Mouse (Mus musculus) retina, embryonic 14.5 days (tissue): ENCODE results near the gene Rab3c.

ENCODE experiments used
- DNase-seq: peaks from one replicate; pipeline ENCODE4 v3.0.0-alpha.2; 2015; ENCODE audit warnings: low spot score

The Rab3c gene

DNA sequence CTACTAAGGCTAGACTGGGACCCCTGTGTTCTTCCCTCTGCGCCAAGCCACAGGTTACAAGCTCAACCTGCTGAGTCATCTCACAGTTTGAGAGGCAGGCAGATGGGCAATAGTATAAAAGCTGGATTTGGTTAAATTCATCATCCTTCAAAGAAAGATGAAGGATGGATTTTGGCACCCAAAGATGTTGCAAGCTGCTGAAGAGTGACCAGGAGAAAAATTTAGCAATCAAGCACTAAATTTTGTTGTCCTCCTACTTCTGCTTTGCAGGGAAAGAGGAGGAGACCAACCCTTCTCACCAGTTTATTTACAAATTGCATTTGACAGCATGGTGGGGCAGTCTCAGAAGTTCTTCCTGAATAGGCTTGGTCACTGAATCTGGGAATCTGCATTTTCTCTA is 90.8 kb downstream of the Rab3c start:
- DNase-seq, result no peak

DNA sequence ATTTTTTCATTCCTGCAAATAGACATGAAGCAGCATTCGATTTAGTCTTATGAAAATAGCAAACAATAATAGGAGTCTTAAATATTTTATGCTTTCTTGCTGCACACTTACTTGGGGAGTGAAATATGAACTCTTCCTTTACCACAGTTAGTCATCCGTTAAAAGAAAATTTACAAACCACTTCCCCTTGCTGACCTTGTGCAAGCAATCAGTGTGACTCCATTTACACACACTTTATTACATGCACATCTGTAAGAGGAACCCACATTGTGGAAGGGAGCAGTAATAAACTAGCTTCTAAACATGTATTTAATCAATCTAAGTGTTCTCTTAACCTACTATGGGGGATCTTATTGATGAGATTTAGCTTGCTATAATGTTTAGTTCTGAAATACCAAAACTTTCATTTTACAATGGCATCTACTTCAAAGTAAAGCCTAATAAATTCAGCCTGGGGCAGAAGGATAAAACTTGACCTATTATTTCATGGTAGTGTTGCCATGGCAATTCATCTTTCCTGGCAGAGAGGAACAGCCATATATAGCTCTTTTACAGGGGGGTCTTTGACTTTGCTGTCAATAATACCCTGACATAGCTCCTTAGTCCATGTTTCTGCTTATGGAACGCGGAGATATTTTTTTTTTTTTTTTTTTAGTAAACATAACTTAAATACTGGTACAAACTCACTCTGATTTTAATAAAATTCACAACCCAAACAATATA is 95.7 kb downstream of the Rab3c start:
- DNase-seq, result no peak

DNA sequence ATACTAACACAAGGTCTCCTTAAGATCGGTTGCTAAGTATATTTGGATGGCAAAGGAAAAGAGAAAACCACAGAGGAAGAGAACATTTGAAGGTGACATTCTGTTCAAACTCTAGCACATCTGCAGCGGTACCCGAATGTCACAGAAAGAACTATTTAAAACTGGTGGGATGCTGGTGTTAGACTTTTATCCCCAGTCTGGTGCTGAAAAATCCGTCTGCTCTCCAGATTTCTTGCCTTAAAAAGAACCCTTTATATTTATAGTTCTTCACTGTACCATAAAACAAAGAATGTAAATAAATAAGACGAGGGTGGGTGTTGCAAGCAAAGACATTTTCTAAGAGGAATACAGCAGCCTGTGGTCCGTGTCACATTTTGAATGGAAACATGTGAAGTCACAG is 105.1 kb downstream of the Rab3c start:
- no peak for DNase-seq

DNA sequence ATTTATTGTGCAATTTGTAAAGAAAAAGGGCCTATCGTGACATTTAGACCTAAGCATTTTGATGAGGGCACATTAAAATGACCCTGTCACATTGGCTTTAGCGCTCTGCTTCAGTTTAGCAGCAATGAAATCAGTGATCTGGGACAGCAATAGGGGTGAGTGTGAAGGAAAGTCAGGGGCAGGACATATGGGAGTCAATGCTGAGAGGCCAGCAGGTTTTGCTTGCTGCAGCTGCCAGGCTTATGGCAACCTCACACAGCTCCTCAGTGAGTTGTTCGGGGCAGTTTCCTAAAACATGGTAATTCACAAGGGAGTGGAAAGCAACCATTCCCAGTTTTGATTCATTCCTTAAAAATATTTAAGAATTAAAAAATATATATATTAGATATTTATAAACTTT is 111.1 kb downstream of the Rab3c start:
- DNase-seq, result no peak

DNA sequence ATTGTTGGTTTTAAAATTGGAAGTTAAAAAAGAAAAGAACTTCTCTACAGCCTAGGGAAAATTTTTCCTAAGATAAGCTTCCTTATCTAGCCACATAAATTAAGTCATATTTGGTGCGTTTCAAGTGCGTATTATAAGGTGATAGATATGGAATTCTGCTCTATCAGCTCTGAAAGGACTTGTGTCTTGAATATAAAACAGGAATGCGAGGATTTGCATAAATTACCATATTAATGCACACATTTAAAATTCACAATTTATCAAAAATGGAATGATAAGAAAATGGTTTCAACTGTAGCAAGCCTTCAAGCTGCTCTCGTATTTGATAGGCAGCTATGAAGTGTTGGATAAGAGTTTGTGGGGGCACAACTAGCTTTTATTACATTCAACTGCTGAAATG is 111.6 kb downstream of the Rab3c start:
- DNase-seq, result no peak

DNA sequence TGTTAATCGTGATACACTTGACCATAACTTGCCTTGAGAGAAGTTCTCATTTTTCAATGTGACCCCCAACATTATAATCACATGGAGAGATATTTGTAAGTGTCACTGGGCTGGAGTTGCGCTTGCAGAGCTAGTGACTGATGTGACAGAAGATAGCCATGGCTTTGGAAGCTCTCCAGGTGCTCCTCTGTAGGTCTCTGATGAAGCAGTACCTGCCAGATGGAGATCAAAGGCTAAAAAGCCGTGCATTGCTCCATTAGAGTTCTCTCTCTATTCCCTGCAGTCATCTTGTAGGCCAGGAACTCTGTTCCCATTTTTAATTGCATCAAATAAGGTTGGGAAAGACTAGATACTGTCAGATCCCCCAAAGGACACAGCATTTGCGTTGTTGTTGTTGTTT is 112.2 kb downstream of the Rab3c start:
- no peak for DNase-seq

DNA sequence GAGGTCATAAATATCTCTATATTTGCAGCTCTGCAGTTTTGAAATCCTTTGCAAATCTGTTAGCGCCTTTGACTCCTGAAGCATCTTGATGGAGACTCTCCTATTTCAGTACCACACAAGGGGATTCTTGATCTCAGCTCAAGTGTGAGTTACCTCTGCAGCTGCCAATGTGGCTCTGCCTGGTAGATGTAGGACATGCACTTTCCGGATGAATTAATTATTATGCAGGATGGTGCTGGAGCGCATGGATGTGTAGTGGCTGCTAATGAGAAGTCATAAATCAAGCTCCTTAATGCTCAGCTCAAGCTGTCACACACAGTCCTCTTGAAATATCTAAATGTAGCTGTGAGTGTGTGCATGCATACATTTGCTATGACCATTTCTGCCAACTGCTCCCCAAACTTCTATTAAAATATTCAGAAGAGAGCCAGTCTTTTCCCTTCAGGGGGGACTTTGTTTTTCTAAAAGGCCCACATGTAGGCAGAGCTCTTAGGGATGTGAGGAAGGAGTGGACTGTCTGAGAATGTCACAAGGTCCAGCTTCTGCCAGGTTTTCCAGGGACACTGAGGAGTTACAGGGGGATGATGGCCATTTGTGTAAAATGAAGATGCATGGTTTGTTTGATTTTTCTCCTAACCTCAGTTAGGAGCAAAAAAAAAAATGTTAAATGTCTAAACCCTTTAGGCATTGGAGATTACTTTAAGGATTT is 114.0 kb downstream of the Rab3c start:
- DNase-seq, result peak; percentile 41

DNA sequence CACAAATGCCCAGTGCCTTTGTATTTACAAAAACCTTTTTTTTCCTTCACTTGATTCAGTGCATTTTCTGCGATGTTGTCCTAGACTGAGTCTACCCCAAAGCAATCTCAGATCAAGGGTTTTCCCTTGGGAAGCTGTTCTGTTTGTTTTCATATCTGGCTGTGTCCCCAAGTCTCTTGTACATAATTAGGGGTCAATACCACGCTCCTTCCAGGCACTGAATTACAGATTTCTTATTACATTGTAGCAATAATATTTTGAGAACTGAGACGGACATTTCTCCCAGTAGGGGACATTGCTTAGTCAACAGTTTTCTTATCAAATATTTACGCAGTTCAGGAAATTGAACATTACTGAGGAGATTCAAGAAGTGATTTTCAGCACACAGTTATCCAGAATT is 120.8 kb downstream of the Rab3c start:
- DNase-seq, result no peak

DNA sequence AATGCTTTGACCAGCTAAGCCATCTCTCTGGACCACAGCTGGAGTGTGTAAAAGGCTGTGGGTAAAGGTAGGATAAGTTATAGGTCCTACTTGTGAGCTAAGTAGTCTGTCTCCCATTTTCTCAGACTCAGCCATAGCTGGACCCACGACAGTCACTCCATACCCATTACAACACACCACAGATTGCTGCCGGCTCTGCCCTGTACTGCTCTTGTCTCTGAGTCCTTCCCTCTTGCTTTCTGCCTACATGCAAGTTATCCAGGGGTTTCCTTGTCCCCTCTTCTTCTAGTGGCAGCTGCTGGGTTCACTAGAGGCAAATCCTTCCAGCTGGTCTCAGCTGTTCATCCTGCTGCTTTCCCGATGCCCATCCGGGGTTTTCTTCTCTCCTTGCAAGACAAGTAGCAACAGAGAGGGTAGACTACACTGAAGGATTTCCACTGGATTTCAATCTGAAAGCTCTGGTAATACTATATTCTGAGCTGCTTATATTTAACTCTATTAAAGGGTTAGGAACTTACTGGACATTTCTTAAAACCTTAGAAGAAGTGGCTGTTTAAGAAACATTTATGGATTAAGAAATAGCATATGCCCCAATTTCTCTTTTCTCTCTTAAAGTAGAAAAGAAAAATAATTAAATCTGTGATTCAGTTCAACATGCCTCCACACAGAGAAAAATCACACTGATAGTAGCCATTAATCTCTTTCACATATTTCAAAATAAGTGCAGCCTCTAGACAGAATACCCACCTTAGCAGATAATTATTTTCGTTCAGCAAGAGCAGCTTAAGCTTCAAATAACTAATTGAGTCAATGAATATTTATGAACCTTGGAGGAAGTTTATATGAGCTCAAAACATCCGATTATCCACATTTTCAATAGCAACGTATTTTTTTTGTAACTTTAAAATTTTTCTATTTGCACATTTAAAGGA is 121.9 kb downstream of the Rab3c start:
- DNase-seq, result no peak

DNA sequence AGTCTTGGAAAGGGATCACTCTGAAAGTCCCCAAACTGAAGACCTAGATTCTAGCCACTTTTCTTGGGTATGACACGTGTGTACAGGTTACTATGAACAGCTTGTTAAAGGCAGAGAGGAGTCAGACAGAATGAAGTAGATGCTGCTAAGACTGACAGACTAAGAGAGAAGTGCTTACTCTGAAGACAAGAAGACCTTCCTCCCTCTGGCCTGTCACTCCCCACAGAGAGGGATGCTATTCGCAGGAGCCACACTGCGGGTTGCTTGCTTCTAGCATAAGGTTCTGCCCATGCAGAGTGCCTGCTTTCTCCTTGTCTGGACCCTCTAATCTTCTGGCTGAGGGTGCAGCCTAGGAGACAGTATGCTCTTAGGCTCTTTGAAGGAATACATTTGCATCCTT is 135.3 kb downstream of the Rab3c start:
- no peak for DNase-seq

DNA sequence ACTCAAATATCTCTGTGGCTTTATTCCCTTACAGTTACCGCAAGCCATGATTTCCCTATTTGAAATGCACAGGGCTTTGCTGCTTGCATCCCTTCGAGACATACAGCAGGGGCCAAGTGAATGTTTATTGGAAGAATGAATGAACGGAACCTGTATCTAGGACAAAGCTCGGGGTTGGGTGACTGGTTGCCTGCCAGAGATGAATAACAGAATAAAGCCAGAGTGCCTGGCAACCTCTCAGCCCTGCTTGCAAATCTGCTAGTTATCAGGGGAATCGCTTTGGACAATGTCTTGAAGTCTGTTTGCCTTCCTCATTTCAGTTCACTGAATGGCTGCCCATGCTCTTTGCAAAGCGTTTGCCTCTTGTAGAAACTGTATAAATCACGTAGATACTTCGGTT is 135.8 kb downstream of the Rab3c start:
- no peak for DNase-seq

DNA sequence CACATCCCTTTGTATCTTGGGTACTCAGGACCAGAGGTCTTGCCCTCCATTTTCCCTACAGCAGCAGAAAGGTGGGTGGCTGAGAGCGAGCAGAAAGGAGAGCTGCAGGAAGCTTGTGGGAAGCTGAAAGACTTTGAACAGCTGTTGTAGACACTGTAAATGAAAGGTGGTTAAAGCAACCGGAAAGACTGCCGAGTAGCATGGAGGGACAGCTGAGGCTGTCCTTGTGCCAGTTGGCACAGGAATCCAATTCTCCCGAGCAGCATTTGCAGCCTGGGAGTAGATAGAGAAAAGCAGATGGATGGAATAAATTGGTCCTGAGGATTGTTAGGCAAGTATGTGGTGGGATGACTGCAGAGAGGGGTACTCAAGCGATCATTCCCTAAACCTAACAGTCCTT is 141.5 kb downstream of the Rab3c start:
- DNase-seq, result no peak

DNA sequence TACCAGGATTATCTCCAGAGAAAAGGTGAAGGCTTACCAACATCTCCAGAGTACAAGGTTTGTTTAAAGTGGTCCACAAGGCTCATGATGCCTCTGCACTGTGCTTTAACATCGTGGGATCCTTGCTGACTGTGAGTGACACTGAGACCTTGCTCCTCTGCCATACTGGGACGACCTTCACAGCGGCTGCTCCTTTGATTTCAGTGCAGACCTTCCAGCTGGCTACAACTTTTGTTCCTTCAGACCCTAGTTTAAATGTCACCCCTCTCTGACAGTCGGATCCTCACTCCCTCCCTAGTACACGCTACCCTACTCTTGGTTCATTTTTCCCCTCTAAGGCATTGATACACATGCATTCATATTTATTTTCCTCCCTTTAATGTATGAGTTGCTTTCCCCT is 142.2 kb downstream of the Rab3c start:
- no peak for DNase-seq

DNA sequence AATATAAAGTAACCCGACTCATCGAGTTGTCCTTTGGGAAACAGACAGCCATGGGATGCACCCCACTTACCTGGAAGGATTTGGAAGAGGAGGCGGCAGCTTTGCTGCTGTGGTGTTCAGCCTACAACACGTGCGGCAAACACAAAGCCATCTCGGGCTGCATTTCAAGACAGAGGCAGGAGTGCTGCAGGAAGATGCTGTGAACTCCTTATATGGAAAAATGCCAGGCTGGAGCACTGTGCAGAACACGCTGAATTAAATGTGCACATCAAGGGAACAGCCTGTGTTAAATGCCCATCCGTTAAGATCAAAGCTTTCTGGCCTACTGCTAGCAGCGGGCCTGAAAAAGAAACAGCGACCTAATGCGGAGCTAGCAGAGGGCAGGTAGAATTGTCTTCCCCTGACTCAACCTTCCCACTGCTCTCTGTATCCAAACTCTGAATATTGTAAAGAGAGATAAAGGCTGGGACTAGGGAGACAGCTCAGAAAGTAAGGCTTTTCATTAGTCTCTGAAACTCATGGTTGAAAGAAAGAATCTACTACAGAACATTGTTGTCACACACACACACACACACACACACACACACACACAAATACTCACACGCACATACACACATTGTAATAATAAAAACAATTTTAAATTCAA is 153.1 kb downstream of the Rab3c start:
- DNase-seq, result no peak

DNA sequence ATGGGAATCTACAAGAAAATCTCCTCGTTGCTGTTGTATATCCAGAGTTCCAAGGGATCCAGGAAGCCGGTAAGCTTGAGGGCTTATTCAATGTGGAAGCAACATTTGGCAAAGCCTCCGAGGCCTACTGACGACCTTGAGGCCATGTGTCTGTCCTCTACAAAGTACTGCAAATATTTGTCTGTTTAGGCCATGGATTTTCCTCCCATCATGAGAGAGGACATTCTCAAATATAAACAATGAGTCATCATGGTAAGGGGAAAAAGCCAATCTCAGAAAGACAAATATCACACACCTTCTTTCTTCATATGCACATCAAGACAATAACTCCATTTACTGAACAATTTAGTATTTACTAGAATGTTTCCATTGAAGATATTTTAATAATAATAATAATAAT is 158.0 kb downstream of the Rab3c start:
- no peak for DNase-seq

DNA sequence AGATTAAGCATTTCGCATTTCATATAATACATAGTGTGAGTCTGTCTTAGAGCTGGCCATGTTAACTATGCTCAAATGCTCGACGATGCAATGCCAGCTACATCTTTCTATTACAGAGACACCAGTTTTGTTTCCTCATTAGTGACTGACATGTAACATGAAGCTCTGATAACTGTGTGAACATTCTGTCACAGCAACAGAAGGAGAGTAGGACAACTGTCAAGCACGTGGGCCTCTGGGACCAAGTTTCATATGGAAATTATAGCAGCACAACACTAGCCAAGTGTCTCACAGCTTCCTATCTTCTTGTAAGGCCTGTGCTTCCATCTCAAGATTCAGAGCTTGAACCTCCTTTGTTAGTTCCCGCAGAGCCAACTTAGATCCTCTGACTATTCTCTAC is 163.9 kb downstream of the Rab3c start:
- DNase-seq, result no peak

DNA sequence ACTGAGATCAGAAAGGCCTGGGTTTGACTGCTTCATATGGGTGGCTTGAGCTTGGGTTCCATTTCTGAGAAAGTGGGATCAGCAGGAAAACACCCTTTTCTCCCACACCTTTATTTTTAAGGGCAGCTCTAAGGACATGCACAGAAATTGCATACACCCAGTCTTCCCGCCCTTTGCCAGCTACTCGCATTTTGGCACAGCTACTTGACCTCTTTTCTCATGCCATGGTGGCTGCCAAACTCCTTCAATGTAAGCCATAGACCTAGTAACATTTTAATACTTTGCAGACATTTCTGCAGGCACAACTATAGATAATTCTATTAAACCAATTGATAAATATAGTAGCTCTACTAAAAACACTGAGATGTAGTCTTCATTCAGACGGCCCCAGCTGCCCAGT is 164.5 kb downstream of the Rab3c start:
- no peak for DNase-seq

DNA sequence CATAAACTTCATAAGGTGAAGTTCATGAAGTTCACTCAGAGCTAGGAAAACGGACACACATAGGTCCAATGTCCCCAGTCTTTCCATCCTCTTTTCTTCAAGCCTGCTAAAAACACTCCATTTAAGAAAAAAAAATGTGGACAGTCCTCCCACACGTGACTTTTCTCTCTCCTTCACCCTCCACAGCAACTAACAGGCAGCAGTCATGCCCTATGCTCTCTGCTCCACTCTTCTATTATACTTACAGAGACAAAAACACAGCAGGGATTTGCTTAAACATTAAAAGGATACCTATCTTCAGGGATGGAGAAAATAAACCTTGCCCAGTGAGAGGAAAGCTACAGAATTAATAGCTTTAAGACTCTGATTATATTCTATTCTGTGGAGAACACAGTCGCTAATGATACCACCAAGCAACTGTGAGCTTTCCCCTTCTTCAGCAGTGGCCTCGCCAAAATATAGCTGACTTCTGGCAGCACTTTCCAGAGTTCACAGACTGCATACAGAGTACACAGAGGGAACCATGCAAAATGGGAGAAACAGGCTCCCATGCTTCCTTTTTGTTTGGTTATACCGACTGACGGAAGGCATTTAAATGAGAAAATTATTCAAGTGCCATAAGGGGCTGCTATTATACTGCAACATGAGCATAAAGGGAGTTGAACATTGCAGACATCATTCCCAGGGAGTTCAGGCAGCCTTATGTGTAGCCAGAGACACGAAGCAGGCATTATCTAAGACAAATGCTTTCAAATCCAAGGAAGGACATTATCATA is 165.7 kb downstream of the Rab3c start:
- no peak for DNase-seq

DNA sequence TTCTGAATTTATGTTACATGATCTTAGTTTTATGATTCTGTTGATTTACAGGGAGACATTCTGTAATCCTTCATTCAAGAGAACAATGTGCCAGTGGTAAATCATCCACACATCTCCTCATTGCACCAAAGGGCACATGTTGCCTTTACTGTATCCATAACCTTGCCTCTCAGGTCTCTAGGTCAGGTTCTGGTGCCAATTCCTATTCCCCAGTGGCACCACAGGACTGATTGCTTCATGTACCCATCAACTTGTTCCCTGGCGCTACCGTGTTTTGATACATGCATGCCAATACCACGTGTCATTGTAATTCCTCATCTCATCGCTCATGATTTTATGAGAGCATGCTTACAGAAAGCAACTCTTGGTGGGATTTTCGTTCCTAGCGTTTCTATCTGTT is 167.1 kb downstream of the Rab3c start:
- DNase-seq, result no peak

DNA sequence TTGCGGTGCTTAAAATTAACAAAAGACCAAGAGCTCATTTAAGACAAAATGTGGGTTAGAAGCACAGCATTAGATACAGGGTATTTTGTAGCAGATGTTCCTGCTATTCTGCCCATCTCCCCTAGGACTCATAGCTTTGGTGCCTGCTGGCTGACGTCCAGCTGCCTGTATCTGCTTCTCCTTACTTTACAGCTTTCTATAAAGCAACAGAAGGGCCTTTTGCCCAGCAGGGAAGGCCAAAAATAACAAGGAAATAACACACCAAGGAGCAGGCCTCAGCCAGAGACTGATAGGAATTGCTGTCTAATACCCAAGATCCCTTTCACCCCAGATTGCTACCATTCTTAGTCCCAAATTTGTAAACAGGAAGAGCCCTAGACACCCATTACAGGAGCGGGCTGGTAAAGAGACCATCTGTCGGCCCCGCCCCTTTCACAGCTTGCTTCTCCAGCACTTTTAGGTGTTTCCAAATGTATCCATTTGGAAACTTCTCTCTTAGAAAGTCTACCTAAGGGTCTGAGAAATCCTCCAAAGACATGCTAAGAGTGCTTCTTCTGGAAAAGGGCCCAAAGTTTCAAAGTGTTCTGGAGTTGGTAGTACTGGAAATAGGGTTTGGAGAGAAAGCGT is 183.3 kb downstream of the Rab3c start:
- no peak for DNase-seq

DNA sequence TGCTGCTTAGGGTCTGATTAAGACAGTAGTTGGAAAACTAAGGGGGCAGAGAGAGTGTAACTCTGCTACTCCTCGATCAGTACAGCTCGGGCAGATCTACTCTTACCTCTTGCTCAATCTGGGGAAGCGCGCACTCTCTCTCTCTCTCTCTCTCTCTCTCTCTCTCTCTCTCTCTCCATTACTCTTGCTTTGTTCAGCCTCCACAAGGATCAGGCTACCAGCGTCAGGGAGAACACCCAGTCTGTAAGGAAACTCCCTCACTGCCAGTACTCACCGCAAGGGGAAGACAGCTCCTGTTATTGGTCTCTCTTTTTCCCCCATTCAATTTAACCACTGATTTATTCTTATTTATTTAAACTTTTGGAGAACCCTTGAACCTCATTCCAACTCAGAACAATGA is 185.8 kb downstream of the Rab3c start:
- peak; percentile 39 for DNase-seq
